Mouse (Mus musculus) liver, embryonic 14.5 days (tissue): ENCODE data around the gene Ovol3. TPM values are rescaled to one million over a fixed set of nuclear protein-coding genes. Genes with fewer than 3 reads are reported as not detected.

Experiments used
- ATAC-seq: fragments of 200-750 bp; cut with Nextera tagmentation; 2 replicates; pipeline ENCODE4 v1.8.0; 2017; ENCODE audit warnings: moderate number of reproducible peaks, mild to moderate bottlenecking, moderate library complexity; ENCODE audit not compliant: insufficient read depth
- DNase-seq, 3 experiments: peaks; one replicate each; pipeline ENCODE4 v3.0.0-alpha.2; 2012 to 2013; ENCODE audit warnings: low read depth in 3 of 3, low spot score in 3 of 3
- H3K27ac ChIP-seq: fragments of 300-500 bp; sonication (generic); 2 replicates; pipeline ENCODE4 v1.5.1; 2014; ENCODE audit warnings: moderate library complexity, mild to moderate bottlenecking, control low read depth, inconsistent platforms
- H3K27me3 ChIP-seq: fragments of 300-500 bp; sonication (generic); 2 replicates; pipeline ENCODE4 v1.6.1; 2014; ENCODE audit warnings: mild to moderate bottlenecking, low read length, moderate library complexity; ENCODE audit not compliant: control insufficient read depth, insufficient read depth
- H3K36me3 ChIP-seq: fragments of 300-500 bp; sonication (generic); replicated peaks from 2 replicates; pipeline ENCODE4 v1.6.1; 2014; ENCODE audit warnings: low read depth; ENCODE audit not compliant: control insufficient read depth, insufficient read depth
- H3K4me1 ChIP-seq, 2 experiments: fragments of 200-500 bp in 1 of 2; fragments of 300-500 bp in 1 of 2; sonication (generic) in 1 of 2; replicated peaks; 2 replicates each; pipeline ENCODE4 v1.6.1; 2012 to 2014; ENCODE audit warnings: antibody characterized with exemption in 1 of 2, inconsistent platforms in 1 of 2, low read length in 1 of 2; ENCODE audit not compliant: control insufficient read depth in 2 of 2, insufficient read depth in 2 of 2
- H3K4me2 ChIP-seq: fragments of 300-500 bp; sonication (generic); 2 replicates; pipeline ENCODE4 v1.6.1; 2014; ENCODE audit warnings: low read depth, mild to moderate bottlenecking, control low read depth, moderate library complexity
- H3K4me3 ChIP-seq, 2 experiments: fragments of 200-500 bp in 1 of 2; fragments of 300-500 bp in 1 of 2; sonication (generic) in 1 of 2; 2 replicates each; pipeline ENCODE4 v1.5.1; 2012 to 2014; ENCODE audit warnings: low read depth in 2 of 2, low read length in 2 of 2, mild to moderate bottlenecking in 2 of 2, control low read depth in 1 of 2, inconsistent platforms in 1 of 2, moderate library complexity in 1 of 2; ENCODE audit not compliant: insufficient read depth in 1 of 2
- H3K9ac ChIP-seq: fragments of 300-500 bp; sonication (generic); replicated peaks from 2 replicates; pipeline ENCODE4 v1.6.1; 2014; ENCODE audit warnings: mild to moderate bottlenecking, control low read depth, moderate library complexity
- H3K9me3 ChIP-seq: fragments of 300-500 bp; sonication (generic); 2 replicates; pipeline ENCODE4 v1.6.1; 2016; ENCODE audit warnings: low read length, mixed read lengths; ENCODE audit not compliant: control insufficient read depth
- CTCF ChIP-seq: IDR thresholded peaks from 2 replicates; pipeline ENCODE4 v1.5.1; 2016; ENCODE audit warnings: antibody characterized with exemption, low read depth, control low read depth
- EP300 ChIP-seq: IDR thresholded peaks from 2 replicates; pipeline ENCODE4 v1.6.1; 2016; ENCODE audit warnings: antibody characterized with exemption, low read depth
- WGBS: fragments of 180-500 bp; shearing (Covaris S2); extraction: QIAGEN DNeasy Blood & Tissue Kit; methylation state at CpG from one replicate; pipeline ENCODE4 v1.1.7; 2014; ENCODE audit not compliant: insufficient replicate concordance; 5-methylcytosine and 5-hydroxymethylcytosine counted together
- polyA plus RNA-seq, 2 experiments: library from polyadenylated mRNA; depleted of rRNA in 1 of 2; stranded (reverse) in 1 of 2; unstranded in 1 of 2; fragments of >200 nt; fragmentation: Nextera tagmentation in 1 of 2; extraction: Ambion mirVana in 1 of 2; gene quantifications; 2 replicates each; pipeline versions ENCODE4 v1.2.1 to v1.2.3; 2012 to 2014

The Ovol3 gene
- polyA plus RNA-seq, 2 experiments: not detected

GRCm38 (mm10) chr7:30279536-30279935, 44.0 kb upstream of the Ovol3 start:
- peak overlapping the region; percentile 85 for H3K9ac ChIP-seq
- H3K4me2 ChIP-seq: peak overlapping the region; percentile 85
- ATAC-seq: peak; percentile 42; the same call in 1 of the 2 replicates
- WGBS: 0% methylated on average over 6 of the region's 6 CpGs
- no peaks in the 10 kb centered on the region for H3K27me3 ChIP-seq
- peak overlapping the region; percentile 93 for H3K27ac ChIP-seq
- DNase-seq: peak in 1 of 3 experiments; percentile 49
- H3K9me3 ChIP-seq: no peaks in the 10 kb centered on the region
- H3K4me3 ChIP-seq: peak overlapping the region; percentile 78 to 89
- H3K36me3 ChIP-seq: no peaks in the 10 kb centered on the region
- H3K4me1 ChIP-seq: peaks cover 2 to 10% of the 10 kb centered on the region in 2 experiments; a peak in 3 of 4 replicates
- no peak for TF ChIP-seq EP300
- TF ChIP-seq CTCF: no peak

DNA sequence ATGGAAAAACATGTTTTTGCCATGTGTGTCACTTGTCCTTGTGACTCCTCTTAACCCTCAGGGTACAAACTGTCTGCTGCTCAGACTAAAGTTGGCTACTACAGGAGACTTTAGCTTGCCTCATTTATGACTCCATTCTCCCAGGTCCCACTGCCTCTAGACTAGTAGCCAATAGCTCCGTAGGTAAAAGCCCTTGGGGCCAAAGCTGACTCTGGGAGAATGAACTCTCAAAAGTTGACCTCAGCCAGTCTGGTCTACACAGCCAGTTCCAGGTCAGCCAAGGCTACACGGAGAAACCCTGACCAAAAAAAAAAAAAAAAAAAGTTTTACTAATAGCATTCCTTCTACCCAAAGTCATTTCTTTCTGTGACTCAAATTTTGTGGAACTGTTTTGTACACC, 43.4 kb upstream of the Ovol3 start:
- H3K4me1 ChIP-seq: peaks cover 2 to 10% of the 10 kb centered on the region in 2 experiments; a peak in 3 of 4 replicates
- no peaks in the 10 kb centered on the region for H3K27me3 ChIP-seq
- no peak overlapping the region for H3K27ac ChIP-seq
- DNase-seq (no peak), ATAC-seq (no peak)
- TF ChIP-seq EP300 (no peak), CTCF (no peak)
- H3K9me3 ChIP-seq: no peaks in the 10 kb centered on the region
- peak overlapping the region; percentile 85 for H3K4me2 ChIP-seq
- peak overlapping the region; percentile 16 for H3K9ac ChIP-seq
- 58% methylated on average over 2 of the region's 2 CpGs for WGBS
- peak overlapping the region in 1 of 2 experiments; percentile 78; a peak in 3 of 4 replicates for H3K4me3 ChIP-seq
- no peaks in the 10 kb centered on the region for H3K36me3 ChIP-seq

GRCm38 (mm10) chr7:30274383-30274782, 38.9 kb upstream of the Ovol3 start:
- ATAC-seq: no peak
- TF ChIP-seq EP300 (no peak), CTCF (no peak)
- no peak overlapping the region for H3K4me2 ChIP-seq
- H3K9me3 ChIP-seq: no peaks in the 10 kb centered on the region
- no peaks in the 10 kb centered on the region; the same call in 1 of the 2 replicates for H3K36me3 ChIP-seq
- H3K4me3 ChIP-seq: no peak overlapping the region
- H3K27ac ChIP-seq: no peak overlapping the region
- 74% methylated on average over 6 of the region's 6 CpGs for whole genome bisulfite sequencing
- no peak for DNase-seq
- 0 out of 4 replicates have a peak, but pooled peaks cover 2% of the 10 kb centered on the region in 2 experiments for H3K4me1 ChIP-seq
- H3K27me3 ChIP-seq: no peaks in the 10 kb centered on the region
- H3K9ac ChIP-seq: no peak overlapping the region

DNA sequence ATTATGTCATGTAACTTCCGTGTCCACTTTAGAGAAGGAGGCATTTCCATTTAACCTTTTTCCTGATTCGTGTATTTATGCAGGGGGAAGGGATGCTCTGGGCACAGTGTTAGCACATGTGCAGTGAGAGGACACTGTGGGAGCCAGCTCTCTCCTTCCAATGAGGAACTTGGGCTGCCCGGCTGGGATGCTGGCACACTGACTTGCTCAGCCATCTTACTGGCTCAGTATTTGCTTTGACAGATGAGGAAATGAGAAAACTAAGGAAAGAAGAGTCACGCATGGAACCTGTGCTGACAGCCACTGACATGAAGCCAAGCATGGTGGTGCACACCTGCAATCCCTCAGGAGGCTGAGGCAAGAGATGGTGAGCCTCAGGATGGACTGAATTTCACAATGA, 34.1 kb upstream of the Ovol3 start:
- TF ChIP-seq EP300 (no peak), CTCF (no peak)
- DNase-seq: no peak
- Histone ChIP-seq H3K4me2 (no peak overlapping the region), H3K9me3 (no peaks in the 10 kb centered on the region), H3K4me3 (no peak overlapping the region), H3K4me1 (no peaks in the 10 kb centered on the region), H3K27ac (no peak overlapping the region), H3K9ac (no peak overlapping the region), H3K36me3 (peaks cover 4% of the 10 kb centered on the region), H3K27me3 (no peaks in the 10 kb centered on the region)
- no peak for ATAC-seq
- 79% methylated on average over 4 of the region's 4 CpGs for WGBS

DNA sequence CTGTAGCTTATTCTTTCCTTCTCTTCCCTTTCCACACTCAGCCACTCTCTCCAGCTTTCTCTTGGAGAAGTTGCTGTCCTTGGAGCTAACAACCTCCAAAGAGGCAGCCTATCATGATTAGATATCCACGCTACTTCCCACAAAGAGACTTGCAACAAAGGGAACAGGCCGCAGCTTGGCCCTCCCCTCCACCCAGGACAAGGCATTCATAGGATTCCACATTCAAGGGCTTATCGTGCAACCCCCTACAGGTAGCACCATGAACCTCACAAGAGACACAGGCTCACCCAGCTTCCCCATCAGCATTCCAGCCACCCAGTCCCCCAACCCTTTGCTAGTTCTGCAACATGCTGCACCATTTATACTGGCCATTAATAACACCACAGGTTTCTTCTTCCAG, 31.3 kb upstream of the Ovol3 start:
- Histone ChIP-seq H3K27ac (no peak overlapping the region), H3K27me3 (no peaks in the 10 kb centered on the region), H3K4me2 (no peak overlapping the region), H3K36me3 (peaks cover 9% of the 10 kb centered on the region), H3K9me3 (no peaks in the 10 kb centered on the region), H3K9ac (no peak overlapping the region), H3K4me1 (no peaks in the 10 kb centered on the region), H3K4me3 (no peak overlapping the region)
- WGBS: 81% methylated on average over 3 of the region's 3 CpGs
- no peak for DNase-seq
- no peak for ATAC-seq
- TF ChIP-seq EP300 (no peak), CTCF (no peak)
